Mouse (Mus musculus) spleen, adult 2 months (tissue): ENCODE results near the gene Mbnl1. TPM values are rescaled to one million over a fixed set of nuclear protein-coding genes. Genes with fewer than 3 reads are reported as not detected.
A peak's percentile ranks its signal among the peaks of the same experiment; 100 is the strongest.

Experiments used
- DNase-seq, 2 experiments: peaks; one replicate each; pipeline versions ENCODE4 v3.0.0 to v3.0.0-alpha.2; 2012 to 2021; ENCODE audit warnings: low spot score in 2 of 2, low read depth in 1 of 2
- H3K27ac ChIP-seq: fragments of 200-500 bp; 2 replicates; pipeline ENCODE4 v1.5.1; 2012; ENCODE audit warnings: low read length, inconsistent platforms; ENCODE audit not compliant: insufficient read depth
- H3K27me3 ChIP-seq: fragments of 200-500 bp; 2 replicates; pipeline ENCODE4 v1.6.1; 2012; ENCODE audit warnings: mild to moderate bottlenecking, moderate library complexity, low read length, inconsistent platforms; ENCODE audit not compliant: control insufficient read depth, insufficient read depth
- H3K36me3 ChIP-seq: fragments of 200-500 bp; 2 replicates; pipeline ENCODE4 v1.6.1; 2012; ENCODE audit warnings: mild to moderate bottlenecking, low read length, inconsistent platforms; ENCODE audit not compliant: control insufficient read depth, insufficient read depth
- H3K4me1 ChIP-seq: fragments of 200-500 bp; 2 replicates; pipeline ENCODE4 v1.6.1; 2011; ENCODE audit warnings: inconsistent platforms; ENCODE audit not compliant: control insufficient read depth, insufficient read depth, insufficient read length
- H3K4me3 ChIP-seq: fragments of 200-500 bp; 2 replicates; pipeline ENCODE4 v1.5.1; 2011; ENCODE audit warnings: mild to moderate bottlenecking, inconsistent platforms; ENCODE audit not compliant: insufficient read depth, insufficient read length; ENCODE audit errors: extremely low read depth
- CTCF ChIP-seq: fragments of 200-500 bp; IDR thresholded peaks from 2 replicates; pipeline ENCODE4 v1.5.1; 2011; ENCODE audit warnings: mild to moderate bottlenecking, inconsistent platforms; ENCODE audit not compliant: insufficient read depth, insufficient read length, insufficient replicate concordance; ENCODE audit errors: extremely low read depth
- POLR2A ChIP-seq: fragments of 200-500 bp; IDR thresholded peaks from 2 replicates; pipeline ENCODE4 v1.6.1; 2011; ENCODE audit warnings: low read depth, low read length, inconsistent platforms
- WGBS: fragments of 180-500 bp; shearing (Covaris S2); methylation state at CpG from one replicate; pipeline ENCODE4 v1.1.7; 2018; 5-methylcytosine and 5-hydroxymethylcytosine counted together
- polyA plus RNA-seq: library from polyadenylated mRNA; depleted of rRNA; stranded (reverse); fragments of >200 nt; gene quantifications from 2 replicates; pipeline ENCODE4 v1.2.3, GENCODE M21; 2012

Gene Mbnl1
- polyA plus RNA-seq, 1 experiment: 159 TPM

DNA sequence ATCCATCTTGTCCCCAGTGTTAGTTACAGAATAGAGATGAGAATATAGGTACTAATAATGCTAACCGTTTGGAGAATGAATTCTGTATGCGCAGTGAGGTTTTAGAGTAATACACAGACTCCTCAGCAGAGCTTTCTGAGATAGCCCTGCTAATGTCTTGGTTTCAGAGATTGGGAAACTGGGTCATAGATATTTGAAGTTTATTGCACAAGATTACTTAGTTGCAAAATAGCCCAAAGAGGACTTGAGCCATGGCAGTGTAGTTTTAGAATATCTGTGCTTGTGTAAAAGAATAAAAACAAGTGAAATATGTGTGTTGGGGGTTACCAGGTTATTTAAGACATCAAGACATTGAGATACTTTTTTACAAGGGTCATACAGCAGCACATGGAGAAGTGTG lies 35.3 kb downstream of the Mbnl1 start:
- Histone ChIP-seq H3K27me3 (no peaks in the 10 kb centered on the region), H3K4me1 (peaks cover 19% of the 10 kb centered on the region), H3K27ac (no peak overlapping the region), H3K36me3 (peaks cover 1% of the 10 kb centered on the region; the same call in 1 of the 2 replicates), H3K4me3 (no peak overlapping the region)
- no peak for TF ChIP-seq CTCF
- DNase-seq: no peak
- WGBS: 69% methylated on average over 2 of the region's 2 CpGs

DNA sequence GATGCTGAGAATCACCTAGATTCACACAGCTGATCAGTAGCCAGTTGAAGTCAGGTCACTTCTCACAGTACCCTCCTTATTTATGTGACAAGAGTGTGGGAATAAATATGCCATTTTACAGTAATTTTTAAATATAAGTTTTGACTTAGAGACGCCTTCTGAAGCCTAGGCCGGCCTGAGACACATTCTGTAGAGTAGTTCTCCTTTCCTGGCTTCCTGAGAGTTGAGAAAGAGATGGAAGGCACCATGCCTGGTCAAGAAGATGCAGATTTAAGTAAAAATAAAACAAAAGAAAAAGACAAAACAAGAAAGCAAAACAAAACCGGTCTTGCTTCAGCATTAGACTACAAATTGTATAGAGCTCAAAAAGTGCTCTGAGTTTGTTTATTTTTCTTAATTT lies 38.6 kb downstream of the Mbnl1 start:
- TF ChIP-seq CTCF: no peak
- TF ChIP-seq POLR2A: no peak
- no peak for DNase-seq
- no peak overlapping the region for H3K4me3 ChIP-seq
- WGBS: 58% methylated on average over 3 of the region's 3 CpGs
- no peaks in the 10 kb centered on the region for H3K36me3 ChIP-seq
- peaks cover 23% of the 10 kb centered on the region for H3K4me1 ChIP-seq
- no peaks in the 10 kb centered on the region for H3K27me3 ChIP-seq
- no peak overlapping the region for H3K27ac ChIP-seq

DNA sequence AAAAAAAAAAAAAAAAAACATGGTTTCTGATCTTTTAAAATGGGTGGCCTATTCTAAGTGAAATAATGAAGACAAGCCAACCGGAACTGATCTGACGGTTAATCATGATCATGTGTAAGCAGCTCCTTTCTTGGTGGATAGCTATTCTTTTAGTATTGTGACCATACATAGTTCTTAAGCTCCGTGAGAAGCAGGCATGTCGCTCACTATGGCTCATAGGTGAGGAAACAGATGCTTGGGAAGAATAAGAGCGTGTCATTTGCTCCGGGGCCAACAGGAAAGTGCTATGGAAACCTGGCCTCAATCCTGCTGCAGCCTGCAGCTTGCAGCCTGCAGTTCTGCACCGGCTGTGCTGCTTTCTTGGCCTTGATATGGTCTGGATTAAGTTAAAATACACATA lies 40.7 kb downstream of the Mbnl1 start:
- WGBS: 41% methylated on average over 7 of the region's 7 CpGs
- Histone ChIP-seq H3K4me3 (no peak overlapping the region), H3K36me3 (no peaks in the 10 kb centered on the region), H3K27me3 (no peaks in the 10 kb centered on the region), H3K27ac (no peak overlapping the region; the same call in 1 of the 2 replicates), H3K4me1 (peaks cover 27% of the 10 kb centered on the region)
- no peak for DNase-seq
- TF ChIP-seq POLR2A (no peak), CTCF (no peak)

DNA sequence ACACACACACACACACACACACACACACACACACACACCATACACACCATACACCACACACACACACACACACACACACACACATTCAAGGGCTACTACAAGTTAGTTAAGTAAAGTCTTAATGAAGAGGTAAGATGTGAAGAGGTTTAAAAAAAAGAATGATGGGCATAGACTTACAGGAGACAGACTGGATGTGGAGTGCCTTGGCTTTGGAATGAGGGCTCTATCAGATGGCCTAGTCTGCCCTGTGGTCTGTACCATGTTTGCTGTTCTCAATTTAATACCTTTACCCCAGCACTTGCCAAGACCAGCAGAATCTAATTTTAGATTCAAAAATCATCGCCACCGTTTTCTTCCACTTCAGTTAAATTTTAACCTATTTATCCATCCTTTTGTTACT lies 41.1 kb downstream of the Mbnl1 start:
- TF ChIP-seq POLR2A (no peak), CTCF (no peak)
- peaks cover 27% of the 10 kb centered on the region for H3K4me1 ChIP-seq
- no peaks in the 10 kb centered on the region for H3K36me3 ChIP-seq
- WGBS: 39% methylated on average over 2 of the region's 2 CpGs
- H3K27ac ChIP-seq: no peak overlapping the region
- H3K27me3 ChIP-seq: no peaks in the 10 kb centered on the region
- no peak for DNase-seq
- H3K4me3 ChIP-seq: no peak overlapping the region

DNA sequence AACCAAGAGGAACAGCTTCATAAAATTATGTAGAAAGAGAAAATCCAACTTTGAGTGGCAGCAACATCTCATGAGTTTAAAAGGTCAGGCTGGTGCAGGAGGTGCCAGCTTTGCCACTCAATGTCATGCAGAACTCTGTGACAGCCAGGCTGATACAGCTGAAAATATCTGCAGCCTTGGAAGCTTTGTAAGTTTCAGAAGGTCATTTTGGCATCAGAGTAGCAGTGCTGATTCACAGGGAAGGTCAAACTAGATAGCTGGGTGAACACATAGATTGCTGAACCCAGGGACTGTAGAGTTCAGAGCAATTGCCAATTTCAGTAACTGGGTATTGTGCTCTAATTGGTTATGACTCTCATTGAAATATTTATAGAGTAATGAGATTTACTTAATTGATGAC lies 42.8 kb downstream of the Mbnl1 start:
- Histone ChIP-seq H3K36me3 (no peaks in the 10 kb centered on the region), H3K4me3 (no peak overlapping the region), H3K27ac (0 out of 2 replicates have a peak overlapping the region, but pooled peaks have one; percentile 42), H3K27me3 (no peaks in the 10 kb centered on the region), H3K4me1 (peaks cover 26% of the 10 kb centered on the region)
- no peak for TF ChIP-seq CTCF
- TF ChIP-seq POLR2A: no peak
- no peak for DNase-seq

DNA sequence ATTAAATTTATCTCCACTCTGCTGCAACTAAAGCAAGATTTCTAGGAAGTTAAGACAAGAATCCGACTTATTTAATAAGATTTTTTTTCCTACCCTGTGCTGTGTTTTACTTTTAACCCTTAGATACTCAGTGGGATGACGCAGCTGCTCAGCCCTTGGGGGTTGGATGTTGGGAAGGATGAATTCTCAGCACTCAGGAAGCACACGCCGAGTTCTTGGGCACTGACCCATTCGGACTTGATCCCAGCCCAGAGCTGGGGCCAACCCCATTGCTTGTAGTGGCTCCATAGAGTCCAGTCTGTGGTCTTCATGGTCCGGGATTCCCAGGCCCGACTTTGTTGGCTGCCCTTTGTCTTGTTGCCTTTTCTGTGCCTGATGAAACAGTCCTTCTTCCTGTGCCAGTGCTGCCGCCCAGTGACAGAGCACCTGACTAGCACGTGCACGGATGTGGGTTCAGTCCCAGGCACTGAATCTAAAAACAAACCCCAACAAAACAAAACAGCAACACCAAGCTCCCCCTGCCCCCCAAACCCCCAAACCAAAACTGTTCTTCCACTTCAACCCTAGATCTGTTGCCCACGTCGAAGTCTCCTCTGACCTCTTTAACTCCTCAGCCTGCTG lies 43.5 kb downstream of the Mbnl1 start:
- peak; percentile 86 to 87 for DNase-seq
- 12% methylated on average over 12 of the region's 12 CpGs for WGBS
- Histone ChIP-seq H3K4me1 (peaks cover 25% of the 10 kb centered on the region), H3K27ac (peak overlapping the region; percentile 54), H3K4me3 (no peak overlapping the region; the same call in 1 of the 2 replicates), H3K27me3 (no peaks in the 10 kb centered on the region), H3K36me3 (no peaks in the 10 kb centered on the region)
- TF ChIP-seq POLR2A (no peak), CTCF (peak; percentile 61; the same call in 1 of the 2 replicates)

DNA sequence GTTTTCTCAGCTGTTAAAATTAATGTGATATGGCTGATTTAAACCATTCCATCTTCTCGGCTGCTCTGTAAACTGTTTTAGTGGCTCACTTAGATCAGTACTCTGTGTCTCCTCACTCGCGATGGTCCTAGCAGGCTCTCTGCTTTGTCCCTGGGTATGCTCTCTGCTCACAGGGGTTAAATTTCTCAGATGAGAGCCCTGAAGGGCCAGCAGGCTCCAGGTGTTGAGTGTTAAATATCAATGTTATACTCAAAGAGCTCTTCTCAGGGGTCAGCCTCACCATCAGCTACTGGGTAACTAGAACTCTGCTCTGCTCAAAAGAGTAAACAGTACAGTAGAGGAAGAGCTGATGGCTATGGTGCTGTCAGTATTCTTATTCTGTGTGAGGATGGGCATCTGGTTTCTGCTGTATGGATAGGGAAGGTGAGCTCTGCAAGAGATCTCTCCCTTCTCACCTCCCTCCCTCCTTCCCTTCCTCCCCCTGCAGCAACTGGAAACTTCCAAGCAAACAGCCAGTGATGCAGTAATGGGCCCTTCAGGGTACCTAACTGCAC lies 44.7 kb downstream of the Mbnl1 start:
- Histone ChIP-seq H3K27ac (no peak overlapping the region), H3K27me3 (no peaks in the 10 kb centered on the region), H3K4me3 (no peak overlapping the region), H3K36me3 (no peaks in the 10 kb centered on the region), H3K4me1 (peaks cover 22% of the 10 kb centered on the region)
- 70% methylated on average over 3 of the region's 3 CpGs for WGBS
- no peak for TF ChIP-seq POLR2A
- no peak for TF ChIP-seq CTCF
- no peak for DNase-seq
